Mouse (Mus musculus) neural tube, embryonic 15.5 days (tissue): ENCODE results near the gene Pds5a. TPM values are rescaled to one million over a fixed set of nuclear protein-coding genes. Genes with fewer than 3 reads are reported as not detected.

Source experiments
- polyA plus RNA-seq: library from polyadenylated mRNA; unstranded; fragments of >200 nt; fragmentation: Nextera tagmentation; extraction: Ambion mirVana; gene quantifications from 2 replicates; pipeline ENCODE4 v1.2.1, GENCODE M21; 2015

The Pds5a gene
- polyA plus RNA-seq, 1 experiment from 2014 or later = 35.6 TPM

Other genes with a start within 250 kb of the Pds5a start
- gene Gm43552, start 205.4 kb downstream of the Pds5a start, polyA plus RNA-seq = 1.1 TPM in 1 of 2 replicates, not detected in the other
- gene Smim14, start 161.1 kb downstream of the Pds5a start, polyA plus RNA-seq = 187 and 197 TPM in 2 replicates
- 200 and 217 TPM in 2 replicates for gene Ube2k, start 161.0 kb downstream of the Pds5a start, polyA plus RNA-seq
- gene N4bp2, start 65.2 kb upstream of the Pds5a start, polyA plus RNA-seq = 13.7 and 16.6 TPM in 2 replicates
- 0.78 and 12.5 TPM in 2 replicates for gene Rhoh, start 162.9 kb upstream of the Pds5a start, polyA plus RNA-seq
- 3.5 TPM in 1 of 2 replicates, not detected in the other for gene Chrna9, start 236.6 kb upstream of the Pds5a start, polyA plus RNA-seq